Mouse (Mus musculus) liver, embryonic 13.5 days (tissue): ENCODE results near the gene Hes7. TPM values are rescaled to one million over a fixed set of nuclear protein-coding genes. Genes with fewer than 3 reads are reported as not detected.

ENCODE experiments used
- ATAC-seq: fragments of 200-750 bp; cut with Nextera tagmentation; 2 replicates; pipeline ENCODE4 v1.8.0; 2017; ENCODE audit warnings: low read depth, mild to moderate bottlenecking, moderate number of reproducible peaks, moderate library complexity
- DNase-seq: peaks from one replicate; pipeline ENCODE4 v3.0.0; 2022
- H3K27ac ChIP-seq: fragments of 300-500 bp; sonication (generic); 2 replicates; pipeline ENCODE4 v1.5.1; 2015; ENCODE audit warnings: moderate library complexity, mild to moderate bottlenecking, inconsistent platforms
- H3K27me3 ChIP-seq: fragments of 300-500 bp; sonication (generic); 2 replicates; pipeline ENCODE4 v1.6.1; 2015; ENCODE audit warnings: mild to moderate bottlenecking, inconsistent platforms
- H3K36me3 ChIP-seq: fragments of 300-500 bp; sonication (generic); 2 replicates; pipeline ENCODE4 v1.6.1; 2015; ENCODE audit warnings: mild to moderate bottlenecking, inconsistent platforms
- H3K4me1 ChIP-seq: fragments of 300-500 bp; sonication (generic); replicated peaks from 2 replicates; pipeline ENCODE4 v1.6.1; 2015; ENCODE audit warnings: inconsistent platforms
- H3K4me2 ChIP-seq: fragments of 300-500 bp; sonication (generic); 2 replicates; pipeline ENCODE4 v1.6.1; 2015; ENCODE audit warnings: inconsistent platforms, mild to moderate bottlenecking, moderate library complexity
- H3K4me3 ChIP-seq: fragments of 300-500 bp; sonication (generic); replicated peaks from 2 replicates; pipeline ENCODE4 v1.5.1; 2015; ENCODE audit warnings: mild to moderate bottlenecking, inconsistent platforms
- H3K9ac ChIP-seq: fragments of 300-500 bp; sonication (generic); 2 replicates; pipeline ENCODE4 v1.6.1; 2015; ENCODE audit warnings: mild to moderate bottlenecking, inconsistent platforms
- H3K9me3 ChIP-seq: fragments of 300-500 bp; sonication (generic); replicated peaks from 2 replicates; pipeline ENCODE4 v1.6.1; 2016; ENCODE audit warnings: inconsistent platforms
- WGBS: fragments of 180-500 bp; shearing (Covaris S2); methylation state at CpG from one replicate; pipeline ENCODE4 v1.1.7; 2015; ENCODE audit not compliant: insufficient replicate concordance; 5-methylcytosine and 5-hydroxymethylcytosine counted together
- polyA plus RNA-seq: library from polyadenylated mRNA; unstranded; fragments of >200 nt; fragmentation: Nextera tagmentation; extraction: Ambion mirVana; gene quantifications from 2 replicates; pipeline ENCODE4 v1.2.1, GENCODE M21; 2015

Hes7 gene
- polyA plus RNA-seq, 1 experiment from 2014 or later = 0.18 TPM

GRCm38 (mm10) chr11:69103531-69104435, 16.4 kb upstream of the Hes7 start:
- Histone ChIP-seq H3K4me2 (no peak overlapping the region), H3K27ac (no peak overlapping the region), H3K36me3 (peaks cover 82% of the 10 kb centered on the region), H3K4me3 (no peak overlapping the region), H3K27me3 (no peaks in the 10 kb centered on the region), H3K9me3 (no peaks in the 10 kb centered on the region), H3K4me1 (peaks cover 21% of the 10 kb centered on the region), H3K9ac (no peak overlapping the region)
- 83% methylated on average over 15 of the region's 15 CpGs for WGBS
- DNase-seq (no peak), ATAC-seq (no peak)

- no peak overlapping the region for H3K4me3 ChIP-seq
- H3K9me3 ChIP-seq = no peaks in the 10 kb centered on the region
- 78% methylated on average over 14 of the region's 14 CpGs for WGBS
- no peak overlapping the region for H3K27ac ChIP-seq
- H3K36me3 ChIP-seq = peaks cover 89% of the 10 kb centered on the region
- no peak for ATAC-seq
- H3K9ac ChIP-seq = no peak overlapping the region
- no peak for DNase-seq
- H3K4me1 ChIP-seq = peaks cover 21% of the 10 kb centered on the region
- no peaks in the 10 kb centered on the region for H3K27me3 ChIP-seq
- no peak overlapping the region for H3K4me2 ChIP-seq
Measured at GRCm38 (mm10) chr11:69104487-69104886, 15.7 kb upstream of the Hes7 start.

GRCm38 (mm10) chr11:69105227-69105626, 15.0 kb upstream of the Hes7 start:
- peaks cover 89% of the 10 kb centered on the region for H3K36me3 ChIP-seq
- H3K4me1 ChIP-seq = peaks cover 21% of the 10 kb centered on the region
- H3K9me3 ChIP-seq = no peaks in the 10 kb centered on the region
- H3K27me3 ChIP-seq = no peaks in the 10 kb centered on the region
- no peak overlapping the region for H3K9ac ChIP-seq
- DNase-seq (no peak), ATAC-seq (no peak)
- no peak overlapping the region for H3K4me3 ChIP-seq
- 80% methylated on average over 6 of the region's 6 CpGs for WGBS
- no peak overlapping the region for H3K27ac ChIP-seq
- H3K4me2 ChIP-seq = no peak overlapping the region

- Histone ChIP-seq H3K36me3 (peaks cover 86% of the 10 kb centered on the region), H3K9ac (no peak overlapping the region), H3K4me2 (no peak overlapping the region), H3K27me3 (no peaks in the 10 kb centered on the region), H3K27ac (no peak overlapping the region), H3K4me1 (peaks cover 15% of the 10 kb centered on the region), H3K4me3 (no peak overlapping the region), H3K9me3 (no peaks in the 10 kb centered on the region)
- WGBS = 51% methylated on average over 2 of the region's 2 CpGs
- no peak for DNase-seq
- ATAC-seq = no peak
Measured at GRCm38 (mm10) chr11:69105796-69106195, 14.4 kb upstream of the Hes7 start.

GRCm38 (mm10) chr11:69106299-69106698, 13.9 kb upstream of the Hes7 start:
- H3K4me3 ChIP-seq = no peak overlapping the region
- ATAC-seq = no peak
- H3K4me2 ChIP-seq = no peak overlapping the region
- H3K27me3 ChIP-seq = no peaks in the 10 kb centered on the region
- no peak for DNase-seq
- WGBS = 88% methylated on average over 11 of the region's 11 CpGs
- peaks cover 80% of the 10 kb centered on the region for H3K36me3 ChIP-seq
- no peak overlapping the region for H3K27ac ChIP-seq
- H3K4me1 ChIP-seq = peaks cover 17% of the 10 kb centered on the region
- H3K9me3 ChIP-seq = no peaks in the 10 kb centered on the region
- no peak overlapping the region for H3K9ac ChIP-seq

GRCm38 (mm10) chr11:69106842-69107241, 13.4 kb upstream of the Hes7 start:
- no peaks in the 10 kb centered on the region for H3K9me3 ChIP-seq
- DNase-seq = no peak
- peaks cover 22% of the 10 kb centered on the region for H3K4me1 ChIP-seq
- ATAC-seq = no peak
- no peak overlapping the region for H3K4me3 ChIP-seq
- 0 out of 2 replicates have a peak, but pooled peaks cover under 1% of the 10 kb centered on the region for H3K27me3 ChIP-seq
- no peak overlapping the region for H3K27ac ChIP-seq
- no peak overlapping the region for H3K4me2 ChIP-seq
- H3K36me3 ChIP-seq = peaks cover 75% of the 10 kb centered on the region
- H3K9ac ChIP-seq = no peak overlapping the region
- WGBS = 76% methylated on average over 11 of the region's 11 CpGs

GRCm38 (mm10) chr11:69107676-69108075, 12.5 kb upstream of the Hes7 start:
- Histone ChIP-seq H3K9me3 (no peaks in the 10 kb centered on the region), H3K4me3 (no peak overlapping the region), H3K27ac (no peak overlapping the region), H3K9ac (no peak overlapping the region), H3K4me2 (no peak overlapping the region), H3K27me3 (0 out of 2 replicates have a peak, but pooled peaks cover 3% of the 10 kb centered on the region), H3K36me3 (peaks cover 67% of the 10 kb centered on the region), H3K4me1 (peaks cover 27% of the 10 kb centered on the region)
- WGBS = 80% methylated on average over 11 of the region's 11 CpGs
- DNase-seq = no peak
- no peak for ATAC-seq

- Histone ChIP-seq H3K4me3 (no peak overlapping the region), H3K27me3 (0 out of 2 replicates have a peak, but pooled peaks cover 3% of the 10 kb centered on the region), H3K9me3 (no peaks in the 10 kb centered on the region), H3K4me1 (peaks cover 27% of the 10 kb centered on the region), H3K4me2 (no peak overlapping the region), H3K27ac (no peak overlapping the region), H3K9ac (no peak overlapping the region), H3K36me3 (peaks cover 61% of the 10 kb centered on the region)
- WGBS = 85% methylated on average over 9 of the region's 9 CpGs
- ATAC-seq (no peak), DNase-seq (no peak)
Measured at GRCm38 (mm10) chr11:69108223-69108622, 12.0 kb upstream of the Hes7 start.

GRCm38 (mm10) chr11:69109032-69109900, 10.9 kb upstream of the Hes7 start:
- Histone ChIP-seq H3K9me3 (no peaks in the 10 kb centered on the region), H3K4me2 (peak overlapping the region; percentile 65), H3K36me3 (peaks cover 51% of the 10 kb centered on the region), H3K4me3 (no peak overlapping the region), H3K27me3 (0 out of 2 replicates have a peak, but pooled peaks cover 3% of the 10 kb centered on the region), H3K9ac (peak overlapping the region; percentile 52; the same call in 1 of the 2 replicates), H3K4me1 (peaks cover 27% of the 10 kb centered on the region), H3K27ac (peak overlapping the region; percentile 27; the same call in 1 of the 2 replicates)
- DNase-seq = no peak
- WGBS = 74% methylated on average over 13 of the region's 13 CpGs
- no peak for ATAC-seq

- Histone ChIP-seq H3K36me3 (peaks cover 39% of the 10 kb centered on the region), H3K9ac (peak overlapping the region; percentile 56), H3K27me3 (0 out of 2 replicates have a peak, but pooled peaks cover 3% of the 10 kb centered on the region), H3K27ac (peak overlapping the region; percentile 66), H3K9me3 (no peaks in the 10 kb centered on the region), H3K4me1 (peaks cover 27% of the 10 kb centered on the region), H3K4me3 (peak overlapping the region; percentile 55), H3K4me2 (peak overlapping the region; percentile 65)
- ATAC-seq = peak; percentile 80
- DNase-seq = peak; percentile 85
- WGBS = under 1% methylated on average over 30 of the region's 30 CpGs
Measured at GRCm38 (mm10) chr11:69110319-69111046, 9.7 kb upstream of the Hes7 start.
